Mouse (Mus musculus) bone marrow macrophage, adult 2 months (primary cell): ENCODE results near the gene Pla2r1.

Experiments used
- CTCF ChIP-seq: IDR thresholded peaks from 2 replicates; pipeline ENCODE4 v1.5.1; 2012; ENCODE audit warnings: low read depth, mild to moderate bottlenecking, low read length, moderate library complexity
- POLR2A ChIP-seq: IDR thresholded peaks from 2 replicates; pipeline ENCODE4 v1.6.1; 2012; ENCODE audit warnings: mild to moderate bottlenecking, low read depth, low read length, borderline replicate concordance

GRCm38 (mm10) chr2:60382858-60383669 lies 170.0 kb downstream of the Pla2r1 start, which contains the start of gene Ly75:
- TF ChIP-seq CTCF, result no peak
- no peak for TF ChIP-seq POLR2A
